Mouse (Mus musculus) heart, adult 18-20 months (tissue): ENCODE data around the gene 4933424G06Rik. TPM values are rescaled to one million over a fixed set of nuclear protein-coding genes. Genes with fewer than 3 reads are reported as not detected.

Source experiments
- DNase-seq, 2 experiments: peaks; one replicate each; pipeline ENCODE4 v3.0.0; 2021 to 2022; ENCODE audit warnings: mixed read lengths in 1 of 2
- microRNA-seq, 2 experiments: library from miRNA; unstranded; fragments of <30 nt; microRNA quantifications; one replicate each; pipeline ENCODE4 v1.2.0; 2022
- total RNA-seq, 2 experiments: library from RNA; stranded (reverse); gene quantifications; 2 replicates each; pipeline ENCODE4 v1.2.3; 2021

The 4933424G06Rik gene
- total RNA-seq, 2 experiments from 2014 or later: not detected

DNA sequence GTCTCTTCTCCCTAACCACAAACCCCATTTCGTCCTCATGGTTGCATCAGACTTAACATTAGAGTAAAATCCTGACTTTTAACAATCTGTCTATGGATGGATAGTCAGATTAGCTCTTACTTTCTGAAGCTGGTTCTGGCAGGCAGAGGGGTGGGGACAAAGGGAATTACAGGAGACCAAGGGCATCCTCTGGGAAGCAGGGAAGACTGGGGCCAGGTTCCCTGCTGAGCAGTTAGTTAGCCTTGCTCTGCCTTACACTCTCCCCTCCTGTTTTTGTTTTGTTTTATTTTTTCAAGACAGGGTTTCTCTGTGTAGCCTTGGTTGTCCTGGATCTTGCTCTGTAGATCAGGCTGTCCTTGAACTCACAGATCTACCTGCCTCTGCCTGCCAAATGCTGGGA lies 60.0 kb downstream of the 4933424G06Rik start:
- no peak for DNase-seq

DNA sequence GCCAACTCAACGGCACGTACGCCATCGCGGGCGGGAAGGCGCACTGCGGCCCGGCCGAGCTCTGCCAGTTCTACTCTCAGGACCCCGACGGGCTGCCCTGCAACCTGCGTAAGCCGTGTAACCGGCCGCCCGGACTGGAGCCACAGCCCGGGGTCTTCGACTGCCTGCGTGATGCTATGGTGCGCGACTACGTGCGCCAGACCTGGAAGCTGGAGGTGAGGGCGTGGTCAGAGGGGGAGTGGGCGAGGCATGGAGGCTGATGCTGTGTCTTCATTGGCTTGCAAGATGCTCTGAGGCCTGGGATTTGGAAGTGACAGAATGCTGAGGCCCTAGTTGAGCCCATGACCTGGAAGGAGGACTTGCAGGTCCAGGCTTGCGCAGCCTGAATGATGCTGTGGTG lies 61.0 kb downstream of the 4933424G06Rik start:
- no peak for DNase-seq

DNA sequence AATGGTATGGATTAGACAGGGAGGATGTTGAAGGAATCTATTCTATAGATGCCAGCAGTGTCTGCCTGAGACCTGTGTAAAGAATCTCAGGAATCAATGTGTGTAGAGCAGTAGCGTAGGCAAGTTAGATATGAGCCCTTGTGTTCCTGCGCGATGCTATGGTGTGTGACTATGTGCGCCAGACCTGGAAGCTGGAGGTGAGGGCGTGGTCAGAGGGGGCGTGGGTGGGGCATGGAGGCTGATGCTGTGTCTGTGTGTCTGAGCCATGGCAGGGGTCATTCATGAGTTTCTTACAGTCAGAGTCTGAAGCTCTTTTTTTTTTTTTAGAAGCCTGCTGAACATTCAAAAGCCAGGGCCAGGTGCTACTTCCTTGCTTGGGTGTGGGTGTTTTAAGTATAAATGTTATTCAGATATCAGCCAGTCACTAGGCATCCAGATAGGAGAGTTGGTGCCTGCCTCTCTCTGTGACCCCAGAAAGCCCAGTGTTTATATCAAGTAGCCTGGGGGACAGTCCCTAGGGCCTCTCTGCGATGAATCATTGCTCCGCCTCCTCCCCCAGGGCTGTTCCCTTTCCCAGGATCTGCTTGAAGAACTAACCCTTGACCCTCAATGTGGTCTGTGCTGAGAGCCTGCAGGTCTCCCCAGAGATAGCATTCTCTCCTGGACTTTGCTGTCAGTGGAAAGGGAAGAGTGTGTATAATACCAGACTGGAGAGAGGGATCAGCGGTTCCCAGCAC lies 62.4 kb downstream of the 4933424G06Rik start:
- no peak for DNase-seq

DNA sequence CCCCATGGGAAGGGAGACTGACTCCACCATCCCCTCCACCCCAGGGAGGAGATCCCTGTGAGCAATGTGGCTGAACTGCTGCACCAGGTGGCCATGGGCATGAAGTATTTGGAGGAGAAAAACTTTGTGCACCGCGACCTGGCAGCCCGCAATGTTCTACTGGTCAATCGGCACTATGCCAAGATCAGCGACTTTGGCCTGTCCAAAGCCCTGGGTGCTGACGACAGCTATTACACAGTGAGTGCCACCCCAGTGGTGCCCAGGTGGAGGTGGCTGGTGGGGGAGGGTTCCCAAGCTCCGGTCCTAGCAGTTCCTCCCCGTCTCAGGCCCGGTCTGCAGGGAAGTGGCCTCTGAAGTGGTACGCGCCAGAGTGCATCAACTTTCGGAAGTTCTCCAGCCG lies 70.8 kb downstream of the 4933424G06Rik start:
- no peak for DNase-seq

DNA sequence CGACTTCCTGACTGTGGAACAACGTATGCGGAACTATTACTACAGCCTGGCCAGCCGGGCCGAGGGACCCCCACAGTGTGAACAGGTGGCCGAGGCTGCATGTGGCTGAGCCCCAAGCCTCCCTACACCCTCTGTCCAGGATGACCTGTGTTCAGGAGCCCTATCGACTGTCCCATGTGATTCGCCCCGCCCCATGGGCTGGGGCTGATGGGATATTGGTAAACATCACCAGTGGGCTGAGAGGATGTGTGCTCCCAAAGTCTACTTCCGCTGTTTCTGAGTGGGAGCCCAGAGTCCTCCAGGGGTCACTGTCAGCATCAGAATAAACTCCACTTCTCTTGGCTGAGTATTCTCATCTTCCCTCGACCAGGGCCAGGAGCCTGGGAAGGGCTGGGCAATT lies 72.5 kb downstream of the 4933424G06Rik start:
- no peak for DNase-seq

DNA sequence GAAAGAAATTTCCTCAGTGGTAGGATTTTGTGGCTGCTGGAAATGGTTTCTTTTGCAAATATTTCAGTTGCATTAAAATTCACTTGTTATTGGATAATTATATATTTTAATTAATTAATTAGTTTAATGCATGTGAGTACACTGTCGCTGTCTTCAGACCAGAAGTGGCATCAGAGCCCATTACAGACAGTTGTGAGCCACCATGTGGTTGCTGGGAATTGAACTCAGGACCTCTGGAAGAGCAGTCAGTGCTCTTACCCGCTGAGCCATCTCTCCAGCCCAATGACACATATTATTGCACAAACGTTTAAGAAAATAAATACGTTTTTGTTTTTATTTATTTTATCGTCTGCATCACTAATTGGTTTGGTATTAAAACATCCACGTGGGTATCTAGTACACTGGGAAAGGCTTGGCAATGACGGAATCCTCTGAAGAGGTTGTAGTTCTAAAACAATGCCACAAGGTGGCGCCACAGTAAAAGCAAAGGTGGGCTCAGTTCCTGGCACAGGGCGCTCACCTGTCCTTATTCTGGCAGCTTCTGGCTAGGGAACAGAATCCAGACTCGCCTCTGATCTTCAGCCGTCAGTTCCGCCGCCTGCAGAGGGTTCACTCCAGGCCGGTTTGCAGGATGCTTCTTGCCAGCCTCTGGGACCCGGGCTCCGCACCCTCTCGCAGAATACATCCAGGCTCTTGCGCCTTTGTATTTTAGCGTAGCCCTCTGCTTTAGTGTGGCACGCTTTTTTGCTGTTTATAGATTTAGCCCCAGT lies 74.6 kb downstream of the 4933424G06Rik start:
- DNase-seq: peak; percentile 77 to 90

DNA sequence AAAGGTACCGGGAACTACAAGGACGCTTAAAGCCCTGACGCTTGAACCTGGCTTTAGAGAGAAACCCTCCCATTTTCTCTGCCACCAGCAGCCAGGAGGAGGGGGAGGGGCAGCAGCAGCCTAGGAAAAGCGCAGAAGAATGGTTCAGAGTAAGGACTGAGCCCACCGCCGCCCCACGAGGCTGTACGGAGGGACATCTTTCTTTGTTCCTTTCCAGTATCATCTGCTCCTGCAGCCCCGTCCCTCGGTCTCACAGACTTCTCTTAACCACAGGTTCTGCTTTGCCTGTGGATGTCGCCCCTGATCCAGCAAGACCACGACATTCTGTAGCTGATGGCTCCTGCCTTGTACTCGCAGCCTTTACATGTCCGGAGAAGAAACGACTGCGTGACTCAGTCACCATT lies 75.3 kb downstream of the 4933424G06Rik start:
- no peak for DNase-seq

DNA sequence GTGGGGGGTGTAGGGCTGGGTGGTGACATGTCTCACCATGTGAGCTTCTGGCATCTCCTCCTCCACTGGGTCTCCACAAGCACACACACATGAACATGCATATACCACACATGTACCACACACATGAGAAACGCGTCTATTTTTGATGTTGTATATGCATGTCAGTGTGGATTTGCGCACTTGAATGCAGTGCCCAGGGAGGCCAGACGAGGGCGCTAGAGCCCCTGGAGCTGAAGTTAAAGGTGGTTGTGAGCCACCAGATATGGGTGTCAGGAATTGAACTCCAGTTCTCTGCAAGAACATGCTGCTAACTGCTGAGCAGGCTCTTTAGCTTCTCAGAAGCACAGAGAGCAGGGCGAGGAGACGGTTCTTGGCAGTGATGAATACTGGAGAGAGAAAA lies 76.4 kb downstream of the 4933424G06Rik start:
- DNase-seq: no peak

DNA sequence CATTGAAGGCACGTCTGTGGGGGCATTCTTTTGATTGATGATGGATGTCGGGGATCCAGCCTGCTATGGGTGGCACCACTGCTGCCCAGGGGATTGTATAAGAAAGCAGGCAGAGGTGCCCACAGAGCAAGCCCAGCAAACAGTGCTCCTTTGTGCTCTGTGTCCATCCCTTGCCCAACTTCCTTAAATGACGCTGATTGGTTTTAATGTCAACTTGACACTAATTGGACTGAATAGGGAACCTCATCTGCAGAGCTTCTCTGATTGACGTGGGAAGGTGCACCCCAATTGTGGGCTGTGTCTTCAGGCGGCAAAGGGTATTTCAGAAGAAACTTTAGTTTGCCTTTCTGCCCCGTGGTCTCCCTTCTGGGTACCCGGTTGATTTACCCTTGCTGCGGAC lies 79.5 kb downstream of the 4933424G06Rik start:
- no peak for DNase-seq

DNA sequence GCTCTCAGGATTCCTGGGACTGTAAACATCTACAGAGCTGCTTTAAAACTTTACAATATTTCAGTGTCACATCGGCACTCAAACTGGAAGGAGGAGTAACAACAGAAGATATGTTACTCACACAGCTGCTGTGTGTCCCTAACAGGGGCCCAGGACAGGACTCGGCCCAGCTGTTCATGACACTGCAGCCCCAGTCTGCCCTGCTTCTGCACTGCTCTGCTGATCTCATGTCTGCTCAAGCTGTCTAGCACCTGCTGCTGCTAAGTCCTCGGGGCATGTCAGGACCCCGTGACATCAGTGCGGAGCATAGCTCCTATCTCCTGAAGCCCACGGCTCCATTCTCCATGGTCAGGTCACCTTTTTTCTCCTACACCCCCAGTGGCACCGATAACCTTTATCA lies 86.8 kb downstream of the 4933424G06Rik start:
- DNase-seq: no peak

DNA sequence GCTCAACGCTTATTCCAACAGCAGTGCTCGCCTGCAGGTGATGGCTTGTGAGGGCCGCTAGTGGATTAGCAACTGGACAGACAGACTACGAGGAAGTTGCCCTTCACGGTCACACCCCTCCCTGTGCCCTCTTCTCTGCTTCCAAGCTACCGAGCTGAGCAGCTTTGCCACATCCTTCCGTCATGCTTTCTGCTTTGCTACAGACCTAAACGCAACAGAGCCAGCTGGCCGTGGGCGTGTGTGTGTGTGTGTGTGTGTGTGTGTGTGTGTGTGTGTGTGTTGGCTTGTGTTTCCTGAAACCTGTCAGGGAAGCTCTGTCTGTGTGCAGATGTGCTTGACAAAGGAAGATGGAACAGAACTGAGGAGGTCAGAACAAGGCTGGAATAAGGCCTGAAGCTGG lies 87.5 kb downstream of the 4933424G06Rik start:
- DNase-seq: no peak

DNA sequence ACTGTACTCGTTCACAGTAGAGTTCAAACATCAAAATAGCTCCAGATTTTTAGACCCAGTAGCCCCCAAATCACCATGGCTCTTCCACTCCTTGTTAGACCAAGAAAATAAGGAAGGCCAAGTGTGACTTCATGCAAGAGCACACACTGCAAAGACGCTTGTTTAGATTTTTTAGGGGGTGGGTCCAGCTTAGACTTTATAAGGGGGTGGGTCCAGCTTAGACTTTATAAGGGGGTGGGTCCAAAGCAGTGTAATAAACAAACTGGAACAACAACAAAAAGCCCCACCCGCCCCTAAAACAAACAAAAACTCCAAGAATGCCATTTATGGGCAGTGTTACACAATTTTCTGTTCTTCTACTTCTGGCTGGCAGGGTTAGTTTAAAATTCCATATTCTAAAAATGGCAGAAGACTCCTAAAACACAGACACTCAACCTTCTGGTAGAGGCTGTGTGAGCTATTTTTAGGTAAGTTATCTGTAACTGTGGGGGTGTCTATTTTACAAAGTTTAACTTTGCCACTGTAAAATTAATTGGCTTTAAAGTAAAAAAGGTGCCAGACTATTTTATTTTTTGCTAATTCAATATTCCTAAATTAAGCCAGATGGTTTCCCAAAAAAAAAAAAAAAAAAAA lies 90.5 kb downstream of the 4933424G06Rik start:
- DNase-seq: no peak

DNA sequence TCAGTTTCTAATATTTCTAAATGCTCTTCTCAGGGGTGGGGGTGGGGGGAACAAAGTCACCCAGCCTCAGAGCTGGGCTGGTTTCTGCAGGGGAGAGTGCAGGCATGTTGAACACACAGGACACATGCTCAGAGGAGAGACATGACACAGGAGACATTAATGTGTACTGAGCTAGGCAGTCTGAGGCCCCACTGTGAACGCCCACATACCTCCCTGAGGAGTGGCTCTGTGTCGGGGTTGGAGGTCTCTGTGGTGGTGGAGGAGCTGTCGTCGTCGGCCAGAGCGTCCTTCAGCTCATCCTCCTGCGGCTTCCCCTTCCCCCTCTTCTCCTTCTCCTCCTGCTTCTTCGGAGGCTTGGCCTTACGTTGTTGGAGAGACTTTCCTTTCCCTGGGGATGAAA lies 94.3 kb downstream of the 4933424G06Rik start:
- DNase-seq: no peak

DNA sequence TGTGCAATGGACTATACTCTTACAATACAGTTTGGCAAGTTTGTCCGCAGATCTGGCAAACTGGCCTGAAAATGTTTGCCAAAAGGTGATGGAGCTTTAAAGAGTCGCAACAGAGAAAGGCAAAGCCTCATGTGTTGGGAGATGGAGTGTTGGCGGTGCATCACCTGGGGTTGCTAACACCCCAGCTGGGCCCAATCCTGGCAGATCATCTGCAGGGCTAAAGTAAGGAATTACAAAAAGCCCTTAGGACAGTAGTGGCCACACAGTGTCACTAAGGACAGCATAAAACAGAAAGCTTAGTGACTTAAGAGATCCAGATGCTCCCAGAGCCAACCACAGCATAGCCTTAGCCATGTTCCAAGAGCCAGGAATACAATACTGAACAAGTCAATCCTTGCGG lies 94.9 kb downstream of the 4933424G06Rik start:
- DNase-seq: no peak

DNA sequence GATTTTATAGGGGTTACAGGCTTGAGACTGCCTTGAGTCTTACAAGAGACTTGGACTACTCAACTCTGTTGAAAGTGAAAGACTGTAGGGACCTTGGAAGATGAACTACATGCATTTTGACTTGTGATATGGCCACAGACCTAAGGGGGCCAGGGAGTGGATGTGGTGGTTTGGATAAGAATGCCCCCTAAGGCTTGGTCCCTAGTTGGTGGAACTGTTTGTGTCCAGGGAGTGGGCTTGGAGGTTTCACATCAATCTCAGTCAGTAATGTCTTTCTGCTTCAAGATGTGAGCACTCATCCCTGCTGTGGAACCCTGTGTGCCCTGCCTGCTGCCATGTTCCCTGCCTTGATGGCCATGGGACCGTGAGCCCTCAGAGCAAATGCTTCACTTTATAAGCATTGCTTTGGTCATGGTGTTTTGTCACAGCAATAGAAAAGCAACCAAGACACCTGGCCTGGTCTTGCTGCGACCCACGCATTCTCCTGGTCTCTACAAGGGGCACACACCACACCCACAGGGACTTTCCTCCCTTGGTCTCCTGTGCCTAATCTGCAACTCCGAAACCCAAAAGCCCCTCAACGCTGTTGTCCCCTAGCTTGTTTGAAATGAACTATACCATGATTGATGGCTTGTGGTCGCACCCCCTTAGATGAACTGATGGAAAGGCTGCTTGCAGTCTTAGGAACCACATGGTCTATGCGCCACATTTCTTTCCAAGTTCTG lies 96.4 kb downstream of the 4933424G06Rik start:
- no peak for DNase-seq

DNA sequence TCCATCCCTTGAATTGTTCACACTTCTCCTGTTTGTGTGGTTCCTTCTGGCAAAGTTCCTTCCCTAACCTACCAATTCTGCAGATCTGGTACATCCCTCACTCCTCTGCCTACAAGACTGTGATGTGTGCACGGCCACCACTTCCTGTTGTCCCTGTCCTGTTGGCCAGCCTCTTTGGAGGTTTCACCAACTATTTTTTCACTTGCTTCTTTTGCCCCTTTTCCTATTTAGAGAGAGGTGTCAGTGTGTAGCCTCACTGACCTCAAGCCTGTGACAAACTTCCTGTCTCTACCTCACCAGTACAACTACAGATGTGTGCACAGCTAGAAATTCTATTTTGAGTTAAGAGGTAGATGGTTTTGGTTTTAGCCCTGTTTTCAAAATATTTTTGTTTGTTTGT lies 97.1 kb downstream of the 4933424G06Rik start:
- DNase-seq: no peak

Small RNA genes lying within 50 kb of the gene (microRNA-seq; reads per million reads assigned to microRNA genes)
- 0 reads per million in 2 experiments for gene Gm24133

Other genes with a start within 250 kb of the 4933424G06Rik start
- 1 to 10 TPM; 3.8 to 4.3 TPM for gene Cnnm4, start 238.5 kb upstream of the 4933424G06Rik start, total RNA-seq
- gene Cnnm3, start 198.3 kb upstream of the 4933424G06Rik start, total RNA-seq: 10 to 100 TPM; 13.1 to 16.6 TPM
- gene Ankrd23, start 173.3 kb upstream of the 4933424G06Rik start, total RNA-seq: 100 to 1,000 TPM; 315 to 408 TPM
- gene Gm42417, start 170.7 kb upstream of the 4933424G06Rik start, total RNA-seq: 100 to 1,000 TPM; 174 to 267 TPM
- 1 to 10 TPM; 5.8 to 6.2 TPM for gene Ankrd39, start 162.7 kb upstream of the 4933424G06Rik start, total RNA-seq
- 10 to 100 TPM in 1 of 2 experiments, 1 to 10 TPM in 1; 9.2 to 10.4 TPM for gene Sema4c, start 151.8 kb upstream of the 4933424G06Rik start, total RNA-seq
- gene Fam178b, start 27.0 kb upstream of the 4933424G06Rik start, total RNA-seq: under 1 TPM in 1 of 2 experiments, not detected in 1; 0.42 TPM
- gene Cox5b, start 18.7 kb upstream of the 4933424G06Rik start, total RNA-seq: 1,000 to 10,000 TPM; 2,045 to 2,202 TPM
- 100 to 1,000 TPM in 1 of 2 experiments, 10 to 100 TPM in 1; 93.8 to 101 TPM for gene Actr1b, start 4.3 kb downstream of the 4933424G06Rik start, total RNA-seq
- gene Zap70, start 51.6 kb downstream of the 4933424G06Rik start, total RNA-seq: 1 to 10 TPM in 1 of 2 experiments, under 1 TPM in 1; 0.27 to 2.0 TPM
- 10 to 100 TPM; 24.2 to 29.6 TPM for gene Tmem131, start 233.5 kb downstream of the 4933424G06Rik start, total RNA-seq